Mouse (Mus musculus) stomach, postnatal 0 days (tissue): ENCODE data around the gene Saal1. TPM values are rescaled to one million over a fixed set of nuclear protein-coding genes. Genes with fewer than 3 reads are reported as not detected.

Experiments
- ATAC-seq: fragments of 200-750 bp; cut with Nextera tagmentation; 2 replicates; pipeline ENCODE4 v1.8.0; 2017; ENCODE audit not compliant: low FRiP score, low TSS enrichment
- DNase-seq: peaks from one replicate; pipeline ENCODE4 v3.0.0-alpha.2; 2016; ENCODE audit warnings: low spot score
- H3K27ac ChIP-seq: fragments of 300-500 bp; sonication (generic); replicated peaks from 2 replicates; pipeline ENCODE4 v1.5.1; 2014; ENCODE audit warnings: mild to moderate bottlenecking, control low read depth
- H3K27me3 ChIP-seq: fragments of 300-500 bp; sonication (generic); 2 replicates; pipeline ENCODE4 v1.6.1; 2014; ENCODE audit warnings: low read length; ENCODE audit not compliant: control insufficient read depth, insufficient read depth
- H3K36me3 ChIP-seq: fragments of 300-500 bp; sonication (generic); 2 replicates; pipeline ENCODE4 v1.6.1; 2014; ENCODE audit warnings: low read length, mixed read lengths; ENCODE audit not compliant: control insufficient read depth, insufficient read depth
- H3K4me1 ChIP-seq: fragments of 300-500 bp; sonication (generic); replicated peaks from 2 replicates; pipeline ENCODE4 v1.6.1; 2014; ENCODE audit warnings: antibody characterized with exemption; ENCODE audit not compliant: control insufficient read depth, insufficient read depth
- H3K4me2 ChIP-seq: fragments of 300-500 bp; sonication (generic); replicated peaks from 2 replicates; pipeline ENCODE4 v1.6.1; 2014; ENCODE audit warnings: low read depth, mild to moderate bottlenecking, control low read depth, moderate library complexity
- H3K4me3 ChIP-seq: fragments of 300-500 bp; sonication (generic); 2 replicates; pipeline ENCODE4 v1.5.1; 2014; ENCODE audit warnings: low read depth, low read length, control low read depth
- H3K9ac ChIP-seq: fragments of 300-500 bp; sonication (generic); 2 replicates; pipeline ENCODE4 v1.6.1; 2014; ENCODE audit warnings: mild to moderate bottlenecking, low read length, control low read depth, mixed read lengths
- H3K9me3 ChIP-seq: fragments of 300-500 bp; sonication (generic); 2 replicates; pipeline ENCODE4 v1.6.1; 2016; ENCODE audit warnings: low read length; ENCODE audit not compliant: control insufficient read depth
- CTCF ChIP-seq: IDR thresholded peaks from 2 replicates; pipeline ENCODE4 v1.5.1; 2016; ENCODE audit warnings: antibody characterized with exemption, low read depth, mild to moderate bottlenecking, moderate library complexity
- EP300 ChIP-seq: optimal IDR thresholded peaks from 2 replicates; pipeline ENCODE3; 2016; ENCODE audit warnings: antibody characterized with exemption
- WGBS: fragments of 180-500 bp; shearing (Covaris S2); extraction: QIAGEN DNeasy Blood & Tissue Kit; methylation state at CpG from one replicate; pipeline ENCODE4 v1.1.7; 2014; 5-methylcytosine and 5-hydroxymethylcytosine counted together
- polyA plus RNA-seq: library from polyadenylated mRNA; unstranded; fragments of >200 nt; fragmentation: Nextera tagmentation; extraction: Ambion mirVana; gene quantifications from 2 replicates; pipeline ENCODE4 v1.2.1, GENCODE M21; 2015

Gene Saal1
- polyA plus RNA-seq, 1 experiment from 2014 or later: 10.4 TPM

DNA sequence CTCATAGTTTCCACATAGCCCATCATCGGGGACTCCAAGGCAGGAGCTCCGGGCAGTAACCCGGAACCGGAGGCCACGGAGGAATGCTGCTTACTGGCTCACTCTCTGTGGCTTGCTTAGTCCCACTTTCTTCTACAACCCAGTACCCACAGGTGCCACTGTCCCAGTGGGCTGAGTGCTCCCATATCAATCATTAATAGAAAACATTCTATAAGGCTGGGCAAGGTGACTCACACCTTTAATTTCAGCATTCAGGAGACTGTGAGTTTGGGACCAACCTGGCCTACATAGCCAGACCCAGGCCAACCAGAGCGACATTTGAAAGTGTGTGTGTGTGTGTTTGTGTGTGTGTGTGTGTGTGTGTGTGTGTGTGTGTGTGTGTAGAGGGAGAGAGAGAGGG, 12.9 kb upstream of the Saal1 start:
- Histone ChIP-seq H3K27me3 (no peaks in the 10 kb centered on the region), H3K9me3 (no peaks in the 10 kb centered on the region), H3K4me2 (no peak overlapping the region), H3K4me3 (no peak overlapping the region), H3K4me1 (no peaks in the 10 kb centered on the region), H3K27ac (no peak overlapping the region), H3K9ac (no peak overlapping the region), H3K36me3 (no peaks in the 10 kb centered on the region)
- DNase-seq (no peak), ATAC-seq (no peak)
- no peak for TF ChIP-seq CTCF
- no peak for TF ChIP-seq EP300
- WGBS: 87% methylated on average over 6 of the region's 6 CpGs

DNA sequence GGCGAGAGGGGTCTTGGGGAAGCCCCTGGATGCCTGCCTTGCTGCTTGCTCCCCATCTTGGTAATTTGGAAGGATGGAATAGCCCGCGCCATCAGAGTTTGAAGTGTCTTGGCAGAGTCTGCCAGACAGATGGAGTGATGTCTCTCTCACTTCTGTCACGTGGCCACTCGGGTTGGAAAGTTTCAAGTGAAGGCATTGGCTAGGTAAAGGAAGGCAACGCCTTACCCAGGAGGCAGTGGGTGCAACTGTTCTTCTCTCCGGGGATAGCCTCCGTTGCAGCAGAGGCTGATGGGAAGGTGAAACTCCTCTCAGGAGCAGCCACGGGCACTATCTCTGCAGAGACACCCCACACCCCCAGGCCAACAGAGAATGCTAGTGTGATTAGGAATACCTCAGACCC, 10.0 kb upstream of the Saal1 start:
- DNase-seq (no peak), ATAC-seq (no peak)
- no peak overlapping the region for H3K27ac ChIP-seq
- no peak overlapping the region for H3K4me2 ChIP-seq
- WGBS: 80% methylated on average over 9 of the region's 9 CpGs
- no peak overlapping the region for H3K9ac ChIP-seq
- H3K9me3 ChIP-seq: no peaks in the 10 kb centered on the region
- no peak overlapping the region for H3K4me3 ChIP-seq
- H3K36me3 ChIP-seq: no peaks in the 10 kb centered on the region
- no peaks in the 10 kb centered on the region for H3K4me1 ChIP-seq
- TF ChIP-seq EP300 (no peak), CTCF (no peak)
- H3K27me3 ChIP-seq: no peaks in the 10 kb centered on the region

DNA sequence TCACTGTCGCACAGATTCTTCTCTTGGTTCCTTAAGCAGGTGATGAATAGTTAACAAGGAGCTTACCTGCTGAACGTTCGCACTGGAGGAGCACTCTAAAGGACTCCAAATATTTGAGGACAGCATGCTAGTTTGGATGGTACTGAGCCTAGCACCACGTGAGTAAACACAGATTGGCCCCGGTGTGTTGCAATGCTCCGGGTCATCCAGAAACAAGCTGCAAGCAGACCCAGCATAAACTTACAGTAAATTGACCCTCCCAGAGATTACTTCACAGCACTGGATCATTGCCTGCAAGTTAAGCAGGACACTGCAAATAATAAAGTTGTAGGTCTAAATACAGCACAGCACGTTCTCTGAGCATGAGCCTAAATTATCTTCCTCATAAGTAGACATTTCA, 9.0 kb upstream of the Saal1 start:
- Histone ChIP-seq H3K27me3 (no peaks in the 10 kb centered on the region), H3K27ac (no peak overlapping the region), H3K36me3 (no peaks in the 10 kb centered on the region), H3K9ac (no peak overlapping the region), H3K4me1 (no peaks in the 10 kb centered on the region), H3K4me2 (no peak overlapping the region), H3K9me3 (no peaks in the 10 kb centered on the region), H3K4me3 (no peak overlapping the region)
- no peak for TF ChIP-seq CTCF
- no peak for TF ChIP-seq EP300
- DNase-seq: peak; percentile 18
- peak; percentile 70; the same call in 1 of the 2 replicates for ATAC-seq
- 31% methylated on average over 7 of the region's 7 CpGs for WGBS

DNA sequence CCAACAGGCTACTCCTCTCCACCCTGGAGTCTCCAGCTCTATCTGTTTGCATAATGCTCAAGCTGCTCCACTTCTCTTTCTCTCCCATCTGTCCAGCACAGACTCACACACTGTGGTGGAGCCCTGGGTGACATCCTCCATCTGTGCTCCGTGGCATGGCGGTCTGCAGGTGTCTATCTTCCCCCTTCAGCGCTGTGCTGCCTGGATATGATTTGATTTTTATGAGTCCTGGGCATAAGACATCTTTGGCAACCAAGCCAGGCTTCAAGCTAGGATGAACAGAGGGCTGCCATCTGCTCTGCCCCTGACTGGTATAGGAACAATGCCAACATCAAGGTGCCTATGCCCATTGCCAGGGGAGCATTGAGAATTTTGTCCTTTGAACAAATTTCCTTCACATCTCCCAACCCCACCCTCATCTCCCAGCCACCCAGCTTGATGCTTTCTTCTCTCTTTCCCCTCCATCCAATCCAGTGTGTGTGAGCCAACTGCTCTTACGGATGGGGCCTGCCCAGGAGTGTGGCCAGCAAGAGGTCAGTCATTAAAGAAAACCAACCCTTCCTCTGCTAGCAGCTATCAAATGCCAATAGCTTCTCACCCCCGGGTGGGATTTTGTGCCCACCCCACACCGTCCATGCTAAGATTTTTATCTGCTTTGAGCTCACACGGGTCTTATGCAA, 8.3 kb upstream of the Saal1 start:
- Histone ChIP-seq H3K9ac (no peak overlapping the region), H3K27ac (no peak overlapping the region), H3K4me1 (no peaks in the 10 kb centered on the region), H3K4me3 (no peak overlapping the region), H3K4me2 (no peak overlapping the region), H3K27me3 (no peaks in the 10 kb centered on the region), H3K9me3 (no peaks in the 10 kb centered on the region), H3K36me3 (no peaks in the 10 kb centered on the region)
- DNase-seq (no peak), ATAC-seq (no peak)
- WGBS: 78% methylated on average over 7 of the region's 7 CpGs
- TF ChIP-seq CTCF (no peak), EP300 (no peak)

DNA sequence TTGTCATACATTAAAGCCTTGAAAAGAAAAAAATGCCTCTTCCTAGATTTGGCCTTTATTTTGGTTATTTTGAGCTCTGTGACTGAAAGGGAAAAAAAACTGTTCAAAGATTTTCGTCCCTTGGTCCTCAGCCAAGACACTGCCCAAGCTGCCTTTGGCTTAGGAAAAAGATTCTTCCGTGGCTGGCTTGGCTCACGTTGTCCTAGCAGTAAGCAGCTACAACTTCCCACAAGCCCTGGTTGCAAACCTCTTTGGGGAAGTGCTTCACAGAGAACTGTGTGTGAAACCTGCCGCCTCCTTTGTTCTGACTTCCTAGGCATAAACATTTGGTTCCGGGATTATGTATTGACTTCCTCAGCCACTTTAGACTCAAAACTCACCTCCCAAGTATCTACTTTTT, 6.4 kb upstream of the Saal1 start:
- no peak for ATAC-seq
- Histone ChIP-seq H3K27me3 (no peaks in the 10 kb centered on the region), H3K27ac (no peak overlapping the region), H3K4me1 (no peaks in the 10 kb centered on the region), H3K36me3 (no peaks in the 10 kb centered on the region), H3K9ac (no peak overlapping the region), H3K4me3 (no peak overlapping the region), H3K9me3 (no peaks in the 10 kb centered on the region), H3K4me2 (no peak overlapping the region)
- 36% methylated on average over 5 of the region's 5 CpGs for WGBS
- TF ChIP-seq EP300 (no peak), CTCF (no peak)
- DNase-seq: no peak

DNA sequence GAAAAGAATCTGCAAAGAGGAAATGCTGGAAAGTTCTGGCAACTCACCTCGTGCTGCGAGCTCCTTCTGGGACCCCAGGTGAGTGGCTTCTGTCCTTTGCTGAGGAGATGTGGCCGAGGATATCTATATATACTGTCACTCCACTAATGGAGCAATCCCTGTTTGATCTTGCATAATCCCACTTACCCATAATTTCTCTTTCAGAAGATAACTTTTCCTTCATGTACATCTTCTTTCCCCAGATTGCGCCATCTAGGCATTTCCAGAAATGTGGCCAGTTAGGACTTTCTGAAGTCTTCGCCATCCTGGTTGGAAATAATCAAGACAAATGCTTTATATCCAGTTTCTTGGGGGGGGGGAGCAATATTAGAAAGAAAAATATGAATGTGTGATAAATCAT, 5.1 kb upstream of the Saal1 start, which contains the start of gene Saa3:
TSS of gene Saa3 (minus strand) at position 101 of the 400 bp plus-strand sequence.
- no peaks in the 10 kb centered on the region for H3K36me3 ChIP-seq
- TF ChIP-seq EP300 (no peak), CTCF (no peak)
- no peak within 1 kb of the TSS for H3K4me2 ChIP-seq
- DNase-seq (no peak), ATAC-seq (no peak)
- H3K27me3 ChIP-seq: no peaks in the 10 kb centered on the region
- H3K4me1 ChIP-seq: no peaks in the 10 kb centered on the region
- no peaks in the 10 kb centered on the region for H3K9me3 ChIP-seq
- 86% methylated on average over 5 of the region's 5 CpGs for WGBS
- no peak within 1 kb of the TSS for H3K4me3 ChIP-seq
- H3K27ac ChIP-seq: no peak within 1 kb of the TSS
- H3K9ac ChIP-seq: no peak within 1 kb of the TSS
